Mouse (Mus musculus): ENCODE measurements around the gene Slc7a6os.

Slc7a6os gene

GRCm38 (mm10) chr8:106185628-106186270, 25.0 kb downstream of the Slc7a6os start:
- in situ Hi-C loops (cut with MboI; ENCODE audit: unreplicated experiment in 2 of 2): no loop called here

GRCm38 (mm10) chr8:106178428-106178827, 32.3 kb downstream of the Slc7a6os start:
- in situ Hi-C loops (cut with MboI; ENCODE audit: unreplicated experiment in 2 of 2): no loop called here

- in situ Hi-C loops (cut with MboI; ENCODE audit: unreplicated experiment in 2 of 2): no loop called here
Measured at GRCm38 (mm10) chr8:106177594-106177993, 33.1 kb downstream of the Slc7a6os start.

GRCm38 (mm10) chr8:106176891-106177290, 33.8 kb downstream of the Slc7a6os start:
- in situ Hi-C loops (cut with MboI; ENCODE audit: unreplicated experiment in 2 of 2): no loop called here

- in situ Hi-C loops (cut with MboI; ENCODE audit: unreplicated experiment in 2 of 2): loop anchor here in 1 of 2 experiments (25.0 kb wide), 1 partner anchor 836 kb away; the partner anchor contains the start of genes Fhod1, Lrrc29, Slc9a5 and Tmem208
Measured at GRCm38 (mm10) chr8:106173566-106173965, 37.2 kb downstream of the Slc7a6os start.

GRCm38 (mm10) chr8:106169934-106170480, 40.7 kb downstream of the Slc7a6os start:
- in situ Hi-C loops (cut with MboI; ENCODE audit: unreplicated experiment in 2 of 2): loop anchor here in 1 of 2 experiments (25.0 kb wide), 1 partner anchor 833 kb away; the partner anchor contains the start of genes Fhod1, Lrrc29, Slc9a5 and Tmem208

- in situ Hi-C loops (cut with MboI; ENCODE audit: unreplicated experiment in 2 of 2): loop anchor here in 1 of 2 experiments (25.0 kb wide), 1 partner anchor 832 kb away; the partner anchor contains the start of genes Fhod1, Lrrc29, Slc9a5 and Tmem208
Measured at GRCm38 (mm10) chr8:106169017-106169933, 41.5 kb downstream of the Slc7a6os start.

- in situ Hi-C loops (cut with MboI; ENCODE audit: unreplicated experiment in 2 of 2): loop anchor here in 1 of 2 experiments (25.0 kb wide), 1 partner anchor 831 kb away; the partner anchor contains the start of genes Fhod1, Lrrc29, Slc9a5 and Tmem208
Measured at GRCm38 (mm10) chr8:106168356-106169016, 42.2 kb downstream of the Slc7a6os start, which contains the start of gene Slc7a6. TSS of gene Slc7a6 (plus strand) at chr8:106168857.

- in situ Hi-C loops (cut with MboI; ENCODE audit: unreplicated experiment in 2 of 2): loop anchor here in 1 of 2 experiments (25.0 kb wide), 1 partner anchor 828 kb away; the partner anchor contains the start of genes Fhod1, Lrrc29, Slc9a5 and Tmem208
Measured at GRCm38 (mm10) chr8:106165460-106165859, 45.3 kb downstream of the Slc7a6os start.

GRCm38 (mm10) chr8:106163251-106163650, 47.5 kb downstream of the Slc7a6os start:
- in situ Hi-C loops (cut with MboI; ENCODE audit: unreplicated experiment in 2 of 2): loop anchor here in 1 of 2 experiments (25.0 kb wide), 1 partner anchor 826 kb away; the partner anchor contains the start of genes Fhod1, Lrrc29, Slc9a5 and Tmem208

- in situ Hi-C loops (cut with MboI; ENCODE audit: unreplicated experiment in 2 of 2): loop anchor here in 1 of 2 experiments (10.0 to 25.0 kb wide), 2 partner anchors 485 to 823 kb away; partner anchors contain the start of genes Fhod1, Lrrc29, Slc9a5 and Tmem208
Measured at GRCm38 (mm10) chr8:106159876-106160275, 50.9 kb downstream of the Slc7a6os start.

- in situ Hi-C loops (cut with MboI; ENCODE audit: unreplicated experiment in 2 of 2): loop anchor here in 1 of 2 experiments (10.0 to 25.0 kb wide), 2 partner anchors 486 to 821 kb away; partner anchors contain the start of genes Fhod1, Lrrc29, Slc9a5 and Tmem208
Measured at GRCm38 (mm10) chr8:106158381-106158780, 52.4 kb downstream of the Slc7a6os start.

DNA sequence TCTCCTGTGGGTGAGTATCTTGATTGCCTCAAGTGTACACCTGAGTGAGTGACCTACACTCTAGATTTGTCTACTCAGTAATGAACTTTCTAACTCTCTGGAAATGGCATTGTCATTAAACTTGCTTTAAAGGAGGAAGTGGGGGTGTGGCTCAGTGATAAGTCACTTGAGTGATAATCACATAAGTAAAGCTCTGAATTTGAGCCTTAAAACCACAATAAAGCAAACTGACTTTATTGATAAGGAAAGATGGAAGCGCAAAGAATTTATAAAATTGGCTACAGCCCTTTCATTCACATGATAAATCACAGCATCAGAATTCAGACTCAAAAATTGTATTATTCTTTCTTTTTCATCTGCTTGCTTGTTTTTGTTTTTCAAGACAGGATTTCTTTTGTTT, 53.3 kb downstream of the Slc7a6os start:
- in situ Hi-C loops (cut with MboI; ENCODE audit: unreplicated experiment in 2 of 2): loop anchor here in 1 of 2 experiments (10.0 to 25.0 kb wide), 2 partner anchors 487 to 820 kb away; partner anchors contain the start of genes Fhod1, Lrrc29, Slc9a5 and Tmem208

DNA sequence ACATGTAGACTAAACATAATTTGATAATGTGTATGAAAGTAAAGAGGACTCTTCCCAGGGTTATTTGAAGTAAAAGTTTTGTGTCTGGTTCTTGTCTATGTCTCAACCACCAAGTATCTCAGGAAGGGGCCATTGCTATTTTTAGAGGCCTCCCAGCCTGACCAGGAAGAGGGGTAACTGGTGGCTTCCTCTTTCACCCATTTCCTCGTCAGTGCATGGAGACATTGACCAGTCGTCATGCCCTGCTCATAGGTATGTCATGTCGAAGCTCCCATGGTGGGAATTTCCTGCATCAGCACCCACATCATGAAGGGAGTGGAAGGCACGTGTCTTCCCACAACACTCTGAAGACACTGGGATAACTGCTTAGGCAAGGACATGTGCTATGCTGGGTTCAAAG, 57.9 kb downstream of the Slc7a6os start:
- in situ Hi-C loops (cut with MboI; ENCODE audit: unreplicated experiment in 2 of 2): loop anchor here in 1 of 2 experiments (10.0 to 25.0 kb wide), 2 partner anchors 492 to 816 kb away; partner anchors contain the start of genes Fhod1, Lrrc29, Slc9a5 and Tmem208

GRCm38 (mm10) chr8:106151041-106151440, 59.7 kb downstream of the Slc7a6os start:
- in situ Hi-C loops (cut with MboI; ENCODE audit: unreplicated experiment in 2 of 2): loop anchor here in 1 of 2 experiments (10.0 to 25.0 kb wide), 2 partner anchors 494 to 814 kb away; partner anchors contain the start of genes Fhod1, Lrrc29, Slc9a5 and Tmem208

All from v-Abl transformed pro-B cells (cell line).